ENCODE assay signal across 1 mouse cellular context in the genomic region with DNA sequence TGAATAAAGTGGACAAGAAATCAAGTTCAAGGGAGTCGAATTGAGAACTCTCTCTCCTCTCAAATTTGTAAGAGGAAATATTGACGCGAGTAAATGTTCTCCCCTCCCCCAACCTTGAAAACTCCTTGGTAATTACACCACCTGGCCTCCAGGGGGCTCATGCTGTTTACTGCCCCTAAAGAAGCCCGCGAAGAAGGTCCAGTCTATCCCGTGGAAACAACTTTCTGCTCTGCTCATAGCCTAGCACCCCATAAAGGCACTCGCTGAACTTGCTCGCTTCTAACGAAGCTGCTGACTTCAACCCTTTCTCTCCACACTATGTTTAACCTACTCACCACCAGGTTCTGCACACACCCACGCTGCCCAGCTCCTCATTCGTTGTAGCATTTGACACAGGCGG.
TF ChIP-seq lines count a peak whose summit lies in the region.

No protein-coding gene starts in this region.

TF ChIP-seq in MEL, 35 proteins besides CTCF, POLR2A, EP300 and RAD21:
- TF ChIP-seq SMC3 (IDR thresholded peaks at IDR 0.05; ENCODE audit: low read depth, low read length) (peak; percentile 20; the same call in 1 of the 2 replicates), USF1 (IDR thresholded peaks at IDR 0.05; ENCODE audit: low read depth, low read length) (no peak)
